Comparison of ENCODE assay signal across 8 mouse cellular contexts in the genomic region with DNA sequence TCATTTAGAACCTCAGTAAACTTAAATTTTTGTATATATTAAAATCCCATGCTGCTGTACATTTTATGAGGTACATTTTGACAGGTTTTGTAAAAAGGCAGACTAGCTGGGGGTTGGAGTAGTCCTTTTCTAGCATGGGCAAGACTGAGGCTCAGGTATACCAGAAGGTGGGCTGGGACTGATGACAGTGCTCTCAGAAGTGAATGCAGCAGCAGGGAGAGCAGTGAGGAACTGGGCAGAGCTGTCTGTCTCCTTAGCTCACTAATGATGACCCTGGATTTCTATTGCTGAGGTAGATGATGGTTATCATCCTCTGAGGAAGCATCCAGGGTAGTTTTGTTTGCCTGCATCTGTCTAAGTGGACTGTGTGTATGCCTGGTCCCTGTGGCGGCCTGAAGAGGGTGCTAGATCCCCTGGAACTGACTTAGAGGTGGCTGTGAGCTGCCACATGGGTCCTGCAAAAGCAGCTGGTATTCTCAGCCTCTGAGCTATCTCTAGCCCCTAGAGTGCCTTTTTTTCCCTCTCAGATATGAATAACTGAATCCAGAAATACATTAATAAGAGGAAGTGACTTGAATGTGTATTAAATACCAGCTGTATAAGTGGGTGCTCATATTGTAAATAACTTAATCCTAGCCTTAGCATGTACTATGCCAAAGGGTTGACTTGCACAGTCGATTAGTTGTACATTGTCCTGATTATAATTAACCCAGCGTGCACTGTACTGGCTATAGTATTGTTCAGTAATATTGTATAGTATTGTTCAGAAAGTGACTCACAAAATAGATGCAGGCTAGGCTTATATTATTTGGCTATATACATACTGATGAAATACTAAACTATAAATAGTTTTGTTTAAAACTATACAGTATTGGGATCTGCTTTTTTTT. TPM values are rescaled to one million over a fixed set of nuclear protein-coding genes. Genes with fewer than 3 reads are reported as not detected.
A peak's percentile ranks its signal among the peaks of the same experiment; 100 is the strongest.
DNase-seq lines count a peak whose midpoint lies in the region; ATAC-seq and TF ChIP-seq lines count a peak whose summit lies in the region.

No protein-coding gene starts in this region.

- no peak overlapping the region for H3K4me3 ChIP-seq in heart, embryonic 15.5 days
- no peak overlapping the region for H3K4me3 ChIP-seq in liver, embryonic 11.5 days (ENCODE audit: low read depth, low read length)
- no peak overlapping the region for H3K4me3 ChIP-seq in midbrain, postnatal 0 days (ENCODE audit: low read depth, low read length)

- H3K27ac ChIP-seq in heart, embryonic 15.5 days: no peak overlapping the region
- no peak overlapping the region for H3K27ac ChIP-seq in liver, embryonic 11.5 days (ENCODE audit: low read depth, low read length)
- H3K27ac ChIP-seq in midbrain, postnatal 0 days (ENCODE audit: low read depth, low read length): no peak overlapping the region

- 75% methylated on average over 3 of the region's 3 CpGs for WGBS in heart, embryonic 15.5 days
- WGBS in liver, embryonic 11.5 days: 82% methylated on average over 3 of the region's 3 CpGs
- 70% methylated on average over 3 of the region's 3 CpGs for WGBS in midbrain, postnatal 0 days

- H3K4me1 ChIP-seq in heart, embryonic 15.5 days (replicated peaks): peaks cover 6% of the 10 kb centered on the region; the same call in 1 of the 2 replicates
- peaks cover 7% of the 10 kb centered on the region; the same call in 1 of the 2 replicates for H3K4me1 ChIP-seq in liver, embryonic 11.5 days (replicated peaks; ENCODE audit: control insufficient read depth, insufficient read depth, low read length)
- H3K4me1 ChIP-seq in midbrain, postnatal 0 days (ENCODE audit: insufficient read depth, low read length): no peaks in the 10 kb centered on the region

- DNase-seq in cerebellum, postnatal 10 days: peak; percentile 42 to 43
- DNase-seq in cerebellum, adult 11-12 months: no peak
- DNase-seq in 3T3-L1 (ENCODE audit: low read depth, low spot score) (peak; percentile 42), adipocyte (ENCODE audit: low spot score) (peak; percentile 41)
- DNase-seq in liver, embryonic 11.5 days (ENCODE audit: low spot score): no peak
- DNase-seq in midbrain, postnatal 0 days (ENCODE audit: low spot score): peak; percentile 33
- no peak for DNase-seq in urinary bladder, postnatal 36 days (ENCODE audit: low spot score in 2 of 2)

- H3K27me3 ChIP-seq in heart, embryonic 15.5 days: no peaks in the 10 kb centered on the region
- H3K27me3 ChIP-seq in liver, embryonic 11.5 days (replicated peaks; ENCODE audit: control insufficient read depth, insufficient read depth, low read length): no peaks in the 10 kb centered on the region
- no peaks in the 10 kb centered on the region for H3K27me3 ChIP-seq in midbrain, postnatal 0 days (ENCODE audit: insufficient read depth, low read length)

- ATAC-seq in heart, embryonic 15.5 days (replicated peaks; ENCODE audit: insufficient number of reproducible peaks, insufficient read depth, low FRiP score, low read depth): 0 out of 2 replicates have a peak, but pooled peaks have one; percentile 60
- ATAC-seq in liver, embryonic 11.5 days (replicated peaks; ENCODE audit: low FRiP score): peak; percentile 78
- peak; percentile 38; the same call in 1 of the 2 replicates for ATAC-seq in midbrain, postnatal 0 days (ENCODE audit: low FRiP score)

- no peak overlapping the region for H3K9ac ChIP-seq in heart, embryonic 15.5 days
- H3K9ac ChIP-seq in liver, embryonic 11.5 days (ENCODE audit: low read depth, low read length): no peak overlapping the region
- no peak overlapping the region for H3K9ac ChIP-seq in midbrain, postnatal 0 days (replicated peaks; ENCODE audit: low read length, poor library complexity, severe bottlenecking)

- no peaks in the 10 kb centered on the region for H3K9me3 ChIP-seq in heart, embryonic 15.5 days (replicated peaks)
- no peaks in the 10 kb centered on the region for H3K9me3 ChIP-seq in liver, embryonic 11.5 days (ENCODE audit: control insufficient read depth, low read length)
- no peaks in the 10 kb centered on the region for H3K9me3 ChIP-seq in midbrain, postnatal 0 days (ENCODE audit: low read length)

- peak; percentile 65 for TF ChIP-seq CTCF in midbrain, postnatal 0 days (IDR thresholded peaks at IDR 0.05)

- H3K36me3 ChIP-seq in heart, embryonic 15.5 days: no peaks in the 10 kb centered on the region
- H3K36me3 ChIP-seq in liver, embryonic 11.5 days (ENCODE audit: control insufficient read depth, insufficient read depth, low read length): peaks cover 2% of the 10 kb centered on the region; the same call in 1 of the 2 replicates
- no peaks in the 10 kb centered on the region for H3K36me3 ChIP-seq in midbrain, postnatal 0 days (ENCODE audit: insufficient read depth, low read length)

- H3K4me2 ChIP-seq in heart, embryonic 15.5 days: no peak overlapping the region
- no peak overlapping the region for H3K4me2 ChIP-seq in liver, embryonic 11.5 days
- H3K4me2 ChIP-seq in midbrain, postnatal 0 days (ENCODE audit: low read depth, low read length, poor library complexity, severe bottlenecking): no peak overlapping the region

RNA-seq across cellular contexts. Expression of a gene that starts 10.5 kb away (rescaled TPM):
- 14.8 and 16.1 TPM in 2 replicates for polyA plus RNA-seq in heart, embryonic 15.5 days (2015; fragmentation: Nextera tagmentation; extraction: Ambion mirVana)
- polyA plus RNA-seq in liver, embryonic 11.5 days (2014; fragmentation: Nextera tagmentation; extraction: Ambion mirVana): 24.4 and 26.7 TPM in 2 replicates
- total RNA-seq in midbrain, postnatal 0 days (2014; rRNA removed): 12.3 and 12.9 TPM in 2 replicates
- polyA plus RNA-seq in midbrain, postnatal 0 days (2015; fragmentation: Nextera tagmentation; extraction: Ambion mirVana): 10.4 and 13.1 TPM in 2 replicates

Comparison
In these comparisons a context has a peak if more than half of its experiments do, and no peak if none do; other contexts are left out.
1. DNase-seq: peak in cerebellum, postnatal 10 days (2 of 2), 3T3-L1 (single experiment), adipocyte (single experiment) and midbrain, postnatal 0 days (single experiment); none in cerebellum, adult 11-12 months (single experiment), liver, embryonic 11.5 days (single experiment) and urinary bladder, postnatal 36 days (0 of 2).
2. Peak in every context shown above with its lines, with median percentiles within 50 percentile points of each other: ATAC-seq.